Mouse (Mus musculus): ENCODE measurements at regions not wholly inside any gene's neighbourhood (a gene's known extent, or its start where the extent isn't known, plus 50 kb on each side); places are given as distances from the start of the nearest gene placed in this dataset.

DNA sequence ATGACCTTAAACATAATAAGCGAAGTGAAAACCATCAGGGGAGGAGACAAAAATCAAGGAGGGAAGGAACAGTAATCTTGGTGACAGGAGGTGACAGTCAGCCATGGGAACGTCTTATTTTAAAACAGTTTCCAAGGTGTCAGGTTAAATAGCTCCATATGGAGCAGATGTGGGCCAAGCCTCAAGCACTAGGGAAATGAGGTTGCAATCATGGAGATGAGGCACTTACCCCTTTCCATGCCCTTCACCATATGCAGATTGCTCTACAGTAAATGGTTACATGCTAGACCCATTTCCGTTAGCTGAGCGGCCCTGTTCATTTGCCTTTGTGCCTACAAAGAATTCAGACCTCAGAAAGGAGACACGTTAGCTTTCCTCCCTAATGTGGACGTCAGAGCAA is 204.8 kb upstream of the Gm6793 start:
- no peak for DNase-seq (ENCODE audit: low spot score in 2 of 2)

DNA sequence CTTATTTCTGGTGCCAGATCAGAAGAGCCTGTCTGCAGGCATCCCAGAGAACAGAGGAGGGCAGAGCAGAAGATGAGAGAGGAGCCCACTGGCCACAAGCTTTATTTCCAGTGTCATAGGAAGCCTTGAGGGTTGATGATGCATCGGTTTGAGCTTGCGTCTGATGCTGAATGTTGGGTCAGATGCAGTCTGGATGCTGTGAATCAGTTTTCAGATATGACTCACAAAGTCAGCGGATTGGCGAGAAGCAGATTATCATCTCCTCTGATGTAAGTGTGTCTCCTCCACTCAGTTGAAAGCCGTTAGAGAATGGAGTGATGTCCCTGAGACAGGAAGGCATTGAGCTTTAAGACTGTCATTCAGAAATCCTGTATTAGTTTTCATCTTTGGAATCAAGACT is 197.3 kb upstream of the Gm6793 start:
- no peak for DNase-seq (ENCODE audit: low spot score in 2 of 2)

DNA sequence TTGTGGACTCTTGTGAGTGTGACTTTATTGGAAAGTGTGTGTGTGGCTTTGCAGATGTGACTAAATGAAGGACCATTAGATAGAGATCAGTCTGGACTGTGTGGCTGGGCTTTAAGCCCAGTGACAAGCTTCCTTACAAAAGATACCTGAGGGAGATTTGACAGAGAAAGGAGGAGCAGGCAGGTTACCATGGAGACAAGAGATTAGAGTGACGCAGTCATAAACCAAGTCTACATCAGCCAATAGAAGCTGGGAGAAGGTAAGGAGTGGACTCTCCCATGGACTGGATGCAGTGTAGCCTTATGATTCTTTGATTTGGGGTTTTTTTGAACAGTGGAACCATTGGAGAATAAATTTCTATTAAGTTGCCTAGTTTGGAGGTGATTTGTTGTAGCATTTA is 181.6 kb upstream of the Gm6793 start:
- DNase-seq (ENCODE audit: low spot score in 2 of 2): no peak

DNA sequence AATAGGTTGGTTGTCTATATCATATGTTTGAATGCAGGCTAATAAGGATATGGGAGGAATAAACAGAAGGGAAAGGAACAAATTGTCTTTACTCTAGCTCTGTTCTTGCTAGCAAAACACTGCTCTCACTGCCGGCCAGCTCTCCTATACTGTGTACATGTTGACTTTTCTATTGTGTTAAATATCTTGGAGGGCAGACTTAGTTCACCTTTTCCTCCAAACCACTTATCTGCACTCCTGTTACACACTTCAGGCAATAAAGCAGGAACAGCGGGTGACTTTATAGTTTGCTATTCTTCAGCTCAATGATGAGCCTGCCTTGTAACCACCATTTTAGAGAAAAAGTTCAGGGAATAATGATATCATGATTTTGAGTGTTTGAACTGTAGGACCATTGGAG is 181.0 kb upstream of the Gm6793 start:
- no peak for DNase-seq (ENCODE audit: low spot score in 2 of 2)

DNA sequence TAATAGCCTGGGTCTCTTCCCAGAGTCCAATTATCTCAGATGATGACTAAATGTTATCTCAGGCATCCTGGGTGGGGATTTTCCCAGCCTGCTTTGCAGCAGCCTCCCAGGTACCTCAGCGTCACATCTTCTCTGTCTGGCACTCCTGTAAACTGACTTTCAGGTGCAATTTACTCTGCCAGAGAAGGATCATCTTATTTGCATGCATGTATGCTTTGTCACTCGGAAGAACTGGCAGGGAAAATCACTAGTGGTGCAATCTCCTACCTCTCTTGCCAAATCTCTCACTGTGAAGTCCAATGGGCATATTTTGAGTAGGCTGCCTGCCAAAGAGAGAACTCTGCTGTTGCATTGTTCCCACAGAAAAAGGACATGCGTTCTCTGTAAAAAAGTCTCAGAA is 177.0 kb upstream of the Gm6793 start:
- no peak for DNase-seq (ENCODE audit: low spot score in 2 of 2)

DNA sequence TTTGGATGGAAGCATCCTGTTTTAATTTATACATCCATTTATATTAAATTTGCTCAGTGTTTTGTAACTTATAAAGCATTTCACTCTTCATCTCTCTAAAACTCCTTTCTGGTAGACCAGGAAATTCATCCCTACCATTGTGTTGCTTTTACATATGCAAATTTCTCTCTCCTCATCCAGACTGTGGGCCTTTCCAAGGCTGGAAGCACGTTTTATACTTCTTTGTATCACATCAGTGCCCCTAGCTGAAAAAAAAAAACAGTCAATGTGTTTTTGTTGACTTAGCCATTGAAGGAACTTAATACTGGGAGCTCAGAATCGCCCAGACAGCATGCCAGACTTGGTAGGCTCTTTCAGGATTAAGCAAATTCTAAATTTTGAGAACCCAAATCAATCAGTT is 174.9 kb upstream of the Gm6793 start:
- DNase-seq (ENCODE audit: low spot score in 2 of 2): no peak

DNA sequence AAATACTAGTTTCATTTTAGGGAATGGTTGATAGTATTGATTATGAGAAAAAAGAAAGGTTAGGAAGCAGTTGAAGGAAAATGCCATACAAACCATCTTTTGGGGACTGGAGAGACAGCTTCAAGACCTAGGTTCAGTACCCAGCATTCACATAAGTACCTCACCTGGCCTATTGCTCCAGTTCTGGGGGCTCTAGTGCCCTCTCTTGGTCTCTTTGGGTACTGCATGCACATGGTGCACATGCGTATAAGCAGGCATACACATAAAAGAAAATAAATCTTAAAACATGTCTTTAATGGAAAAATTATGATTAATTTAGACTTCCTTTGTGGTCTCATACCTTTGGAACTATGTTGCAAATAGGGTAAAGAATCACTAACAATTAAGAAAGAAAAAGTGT is 155.3 kb upstream of the Gm6793 start:
- DNase-seq (ENCODE audit: low spot score in 2 of 2): no peak

DNA sequence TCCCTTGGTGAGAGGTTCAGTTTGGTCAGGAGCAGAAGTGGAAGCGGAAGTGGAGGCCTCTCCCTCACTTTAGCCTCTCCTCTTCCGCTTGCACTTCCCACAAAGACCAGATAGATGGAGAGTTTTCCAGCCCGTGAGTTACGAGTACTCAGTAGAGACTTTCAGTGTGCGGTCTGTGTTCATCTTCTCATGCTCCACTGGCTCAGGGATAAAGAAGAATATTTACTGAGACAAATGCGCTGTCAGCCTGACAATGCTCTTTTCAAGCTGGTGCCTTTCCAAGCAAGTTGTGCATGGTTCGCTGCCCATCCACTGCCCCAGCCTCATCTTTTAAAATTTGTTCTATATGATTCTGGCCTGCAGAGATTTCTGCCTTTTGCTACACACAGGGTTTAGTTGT is 141.8 kb upstream of the Gm6793 start:
- no peak for DNase-seq (ENCODE audit: low spot score in 2 of 2)

DNA sequence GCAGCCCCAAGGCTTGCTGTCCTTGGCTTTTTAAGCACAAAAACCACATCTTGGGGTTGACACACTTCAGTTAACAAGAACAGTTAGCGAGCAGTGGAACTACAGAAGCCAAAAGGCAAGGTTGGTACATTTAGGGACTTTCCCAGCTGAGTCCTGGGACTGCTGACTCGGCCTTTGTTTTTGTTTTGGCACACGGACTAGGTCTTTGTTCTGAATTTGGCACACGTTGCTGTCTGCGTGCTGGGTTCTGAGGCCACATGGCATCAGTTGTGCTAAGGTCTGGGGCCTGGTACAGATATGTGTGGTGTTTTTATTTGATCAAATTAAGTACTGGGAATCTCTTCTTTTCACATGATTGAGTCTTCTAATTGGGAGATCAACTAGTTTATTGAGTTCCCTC is 124.1 kb upstream of the Gm6793 start:
- no peak for DNase-seq (ENCODE audit: low spot score in 2 of 2)

DNA sequence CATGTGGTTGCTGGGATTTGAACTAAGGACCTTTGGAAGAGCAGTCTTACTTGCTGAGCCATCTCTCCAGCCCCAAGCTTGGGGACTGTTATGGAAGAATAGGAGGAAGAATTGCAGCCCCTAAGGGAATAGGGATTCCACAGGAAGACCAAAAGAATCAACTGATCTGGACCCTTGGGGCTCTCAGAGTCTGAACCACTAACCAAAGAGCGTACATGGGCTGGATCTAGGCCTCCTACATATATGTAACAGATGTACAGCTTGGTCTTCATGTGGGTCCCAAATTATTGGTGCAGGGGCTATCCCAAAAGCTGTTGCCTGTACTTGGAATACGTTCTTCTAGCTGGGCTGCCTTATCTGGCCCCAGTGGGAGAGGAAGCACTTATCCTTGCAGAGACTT is 115.4 kb upstream of the Gm6793 start:
- DNase-seq (ENCODE audit: low spot score in 2 of 2): no peak

DNA sequence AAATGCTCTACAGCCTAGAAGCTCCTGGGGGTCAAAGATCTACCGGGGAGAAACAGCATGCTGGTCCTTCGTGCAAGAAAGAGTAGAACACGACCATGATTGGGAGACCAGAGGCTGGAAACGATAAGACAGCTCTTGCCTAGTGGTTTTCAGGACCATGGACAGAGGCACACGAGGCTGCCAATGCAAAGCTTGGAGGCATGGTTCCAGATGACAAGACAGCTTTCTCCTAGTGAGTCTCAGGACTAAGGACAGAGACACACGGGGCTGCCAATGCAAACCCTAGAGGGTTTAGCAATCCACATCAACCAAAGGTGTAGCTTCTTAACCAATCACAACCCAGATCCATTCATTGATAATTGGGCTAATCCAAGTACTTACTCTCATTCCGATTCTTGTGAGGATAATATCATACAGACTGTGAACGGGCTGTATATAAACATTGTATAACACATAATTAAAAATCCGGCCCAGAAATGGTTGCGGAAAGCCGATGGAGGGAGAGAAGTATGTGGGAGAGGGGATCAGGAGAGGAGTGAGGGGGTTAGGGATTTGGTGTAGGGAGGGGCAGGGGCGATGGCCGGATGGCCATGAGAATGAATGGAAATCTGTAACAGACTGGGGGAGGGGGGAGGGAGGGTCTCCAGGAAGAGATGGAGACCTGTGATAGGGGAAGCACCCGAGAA is 114.1 kb upstream of the Gm6793 start:
- DNase-seq (ENCODE audit: low spot score in 2 of 2): peak in 1 of 2 experiments; percentile 5

DNA sequence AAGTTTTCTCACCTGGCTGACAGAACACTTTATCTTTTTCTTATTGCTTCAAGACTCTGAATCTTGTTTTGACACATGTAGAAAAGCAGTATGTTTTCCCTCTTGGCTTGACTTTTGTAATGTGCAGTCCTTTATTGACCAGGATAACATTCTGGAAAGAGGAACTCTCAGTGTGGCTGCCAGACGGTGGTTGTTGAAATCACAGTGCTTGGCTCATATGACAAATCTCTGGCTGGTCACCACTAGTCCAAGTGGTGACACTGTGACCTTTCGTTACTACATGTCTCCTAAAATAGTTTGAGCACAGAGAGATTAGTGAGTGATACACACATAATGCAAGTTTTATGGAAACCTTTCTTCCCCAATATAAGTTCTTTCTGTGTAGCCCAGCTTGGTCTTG is 97.1 kb upstream of the Gm6793 start:
- DNase-seq (ENCODE audit: low spot score in 2 of 2): no peak

DNA sequence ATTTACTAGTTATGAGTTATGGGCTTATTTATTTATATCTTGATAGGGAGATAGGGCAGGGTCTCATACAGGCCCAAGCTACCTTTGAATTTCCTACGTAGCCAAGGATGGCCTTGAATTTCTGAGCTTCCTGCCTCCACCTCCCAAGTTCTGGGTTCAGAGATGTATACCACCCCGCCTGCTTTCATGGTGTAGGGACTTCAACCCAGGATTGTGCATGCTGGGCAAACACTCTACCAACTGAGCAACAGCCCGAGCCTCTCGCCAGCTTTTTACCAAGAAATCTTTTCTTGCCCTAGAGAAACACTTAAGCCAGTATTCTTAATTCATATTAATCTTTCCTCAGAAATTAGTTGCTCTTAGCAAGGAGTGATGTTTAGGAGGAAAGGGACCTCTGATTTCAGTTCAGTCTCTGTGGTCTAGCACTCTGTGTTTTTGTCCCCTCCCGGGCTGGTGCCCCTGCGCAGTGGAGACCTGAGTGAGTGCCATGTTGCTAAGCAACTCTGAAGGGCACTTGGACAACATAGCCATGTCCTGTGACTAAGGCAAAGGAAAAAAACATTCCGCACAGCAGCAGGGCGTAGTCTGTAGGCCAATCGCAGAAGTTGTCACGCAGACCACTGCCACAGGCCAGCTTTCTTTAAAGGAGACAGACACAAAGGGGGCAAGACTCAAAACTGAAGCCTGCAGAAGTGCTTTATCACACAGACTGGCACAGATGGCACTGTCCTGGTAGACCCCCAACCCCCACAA is 83.2 kb upstream of the Gm6793 start:
- DNase-seq (ENCODE audit: low spot score in 2 of 2): peak; percentile 2 to 19

DNA sequence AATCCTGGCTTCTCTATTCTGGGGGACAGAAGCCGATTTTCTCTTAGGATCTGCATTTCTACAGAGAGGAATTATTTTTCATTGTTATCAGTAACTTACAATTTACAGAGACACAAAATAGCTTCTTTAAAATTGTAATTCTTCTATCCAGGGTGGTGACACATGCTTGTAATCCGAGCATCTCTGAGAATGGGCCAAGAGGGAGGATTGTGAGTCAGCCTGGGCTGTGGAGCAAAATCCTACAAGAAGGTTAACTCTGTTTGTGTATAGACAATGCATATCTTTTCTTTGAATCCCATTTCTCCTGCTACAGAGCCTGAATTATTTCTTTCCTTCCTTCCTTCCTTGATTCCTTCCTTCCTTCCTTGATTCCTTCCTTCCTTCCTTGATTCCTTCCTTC is 80.0 kb upstream of the Gm6793 start:
- DNase-seq (ENCODE audit: low spot score in 2 of 2): no peak

DNA sequence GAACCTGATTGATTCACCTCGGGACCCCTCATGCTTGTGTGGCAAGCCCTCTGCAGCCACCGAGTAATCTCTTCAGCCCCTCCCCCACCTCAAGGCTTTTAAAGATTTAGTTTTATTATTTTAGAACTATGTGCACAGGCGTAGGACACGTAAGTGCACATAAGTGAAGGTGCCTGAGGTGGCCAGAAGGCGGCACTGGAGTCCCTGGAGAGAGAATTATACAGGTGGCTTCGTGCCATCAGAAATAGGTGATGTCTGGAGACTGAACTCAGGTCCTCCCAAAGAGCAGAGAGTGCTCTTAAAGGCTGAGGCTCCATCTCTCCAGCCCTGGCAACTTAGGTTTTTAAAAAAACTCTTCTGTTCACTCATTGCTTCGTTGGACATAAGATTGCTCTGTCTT is 78.7 kb upstream of the Gm6793 start:
- no peak for DNase-seq (ENCODE audit: low spot score in 2 of 2)

DNA sequence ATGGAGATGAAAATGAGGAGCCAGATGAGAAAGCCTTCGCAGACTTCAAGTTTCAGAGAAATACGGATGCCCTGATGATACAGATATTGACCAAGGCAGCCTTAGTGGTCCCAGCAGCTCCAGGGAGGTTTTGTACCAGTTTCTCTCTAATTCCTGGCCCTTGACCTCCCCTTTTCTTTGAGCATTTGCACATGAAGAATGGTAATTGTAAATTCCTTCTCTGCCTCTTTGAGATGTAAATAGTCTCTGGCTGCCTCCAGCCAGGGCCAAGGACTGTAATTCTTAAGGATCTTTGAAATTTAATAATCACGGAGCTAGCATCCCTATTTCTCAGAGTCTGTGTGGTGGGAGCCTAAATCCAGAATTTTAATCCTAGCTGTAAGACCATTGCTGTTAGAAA is 78.0 kb upstream of the Gm6793 start:
- DNase-seq (ENCODE audit: low spot score in 2 of 2): no peak

DNA sequence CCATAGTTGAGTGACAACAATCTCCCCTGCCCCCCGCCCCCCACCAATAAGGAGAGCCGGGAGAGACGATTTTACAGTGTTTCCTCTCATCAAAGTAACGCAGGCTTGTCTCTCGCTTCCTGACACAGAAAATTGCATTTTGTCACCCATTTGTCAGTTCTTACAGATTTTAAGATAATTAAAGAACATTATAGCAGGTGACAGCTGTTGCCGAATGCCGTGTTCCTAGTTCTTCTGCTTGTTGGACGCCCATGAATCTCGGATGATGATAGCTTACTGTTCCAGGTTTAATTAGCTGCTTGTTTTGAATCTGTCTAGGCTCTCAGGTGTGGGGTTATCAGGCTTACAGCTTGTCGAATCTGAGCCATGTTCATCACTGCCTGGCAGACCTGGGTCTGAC is 63.8 kb upstream of the Gm6793 start:
- DNase-seq (ENCODE audit: low spot score in 2 of 2): no peak

DNA sequence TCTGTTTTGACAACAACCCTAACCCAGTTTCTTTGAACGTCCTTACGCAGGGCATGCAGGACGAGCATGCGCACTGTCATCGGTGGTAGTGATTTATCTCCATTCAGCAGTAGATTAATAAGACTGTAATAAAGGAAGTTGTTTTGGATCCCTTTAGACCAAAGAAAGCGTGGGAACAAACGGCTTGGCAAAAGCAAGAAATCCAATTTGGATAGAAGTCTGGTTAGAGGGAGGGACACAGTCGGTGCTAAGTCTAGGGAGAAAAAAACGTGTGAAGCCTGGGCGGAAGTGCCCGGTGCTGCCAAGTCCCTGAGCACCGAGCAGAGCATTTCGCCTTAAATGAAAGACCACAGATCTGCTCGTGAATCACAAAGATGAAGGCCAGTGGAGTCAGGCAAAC is 57.4 kb upstream of the Gm6793 start:
- DNase-seq (ENCODE audit: low spot score in 2 of 2): no peak

DNA sequence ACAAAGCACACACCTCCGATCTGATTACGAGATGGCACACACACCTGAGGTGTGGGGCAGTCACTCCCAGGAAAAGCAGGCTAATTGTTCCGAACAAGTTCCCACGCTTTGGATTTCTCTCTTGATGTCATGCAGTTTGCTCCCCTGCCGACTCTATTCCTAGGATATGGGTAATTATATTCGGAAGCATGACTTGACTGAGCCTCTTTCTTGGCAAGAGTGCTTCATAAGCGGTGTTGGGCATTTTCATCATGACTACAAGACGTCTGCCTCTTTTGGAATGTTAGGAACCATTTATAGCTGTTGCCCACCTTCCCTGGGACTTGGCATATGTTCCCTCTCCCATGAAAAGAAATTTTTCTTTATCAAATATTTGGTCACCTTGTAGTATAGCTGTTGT is 55.4 kb upstream of the Gm6793 start:
- DNase-seq (ENCODE audit: low spot score in 2 of 2): no peak
